8 mouse cellular contexts compared by ENCODE assay signal in genomic region chr13:95325080-95325906, GRCm38 (mm10). TPM values are rescaled to one million over a fixed set of nuclear protein-coding genes. Genes with fewer than 3 reads are reported as not detected.
DNase-seq lines count a peak whose midpoint lies in the region; ATAC-seq and TF ChIP-seq lines count a peak whose summit lies in the region.

No protein-coding gene starts in this region.

- peak overlapping the region; percentile 96 for H3ac ChIP-seq in myocyte (ENCODE audit: control insufficient read depth, insufficient read length)

- peak overlapping the region; percentile 91 for H3K27ac ChIP-seq in heart, adult 2 months
- peak overlapping the region; percentile 70 for H3K27ac ChIP-seq in liver, adult 2 months (replicated peaks; ENCODE audit: insufficient read depth, low read depth, low read length)
- peak overlapping the region; percentile 99 for H3K27ac ChIP-seq in stomach, embryonic 14.5 days (ENCODE audit: low read length)

- peak overlapping the region; percentile 85 for H3K9ac ChIP-seq in heart, adult 2 months (ENCODE audit: low read depth, low read length)
- peak overlapping the region; percentile 96 for H3K9ac ChIP-seq in liver, adult 2 months (ENCODE audit: low read depth, low read length)
- peak overlapping the region; percentile 94 for H3K9ac ChIP-seq in stomach, embryonic 14.5 days (replicated peaks; ENCODE audit: low read depth, low read length)

- peak overlapping the region; percentile 97 for H3K4me2 ChIP-seq in myocyte (ENCODE audit: low read depth)
- peak overlapping the region; percentile 93 for H3K4me2 ChIP-seq in stomach, embryonic 14.5 days (replicated peaks; ENCODE audit: low read depth, low read length)

- H3K79me2 ChIP-seq in heart, adult 2 months (replicated peaks; ENCODE audit: control insufficient read depth, insufficient read depth, low read length) = peaks cover 3% of the 10 kb centered on the region
- peaks cover 25% of the 10 kb centered on the region; the same call in 1 of the 2 replicates for H3K79me2 ChIP-seq in liver, adult 2 months (ENCODE audit: control insufficient read depth, insufficient read depth, low read length)
- H3K79me2 ChIP-seq in myocyte (ENCODE audit: control insufficient read depth, insufficient read depth) = peaks cover 51% of the 10 kb centered on the region

- peak overlapping the region; percentile 89 for H3K4me3 ChIP-seq in heart, adult 2 months
- H3K4me3 ChIP-seq in liver, adult 2 months (ENCODE audit: insufficient read depth, low read depth, low read length) = peak overlapping the region; percentile 97
- peak overlapping the region; percentile 89 for H3K4me3 ChIP-seq in myocyte
- H3K4me3 ChIP-seq in stomach, embryonic 14.5 days (ENCODE audit: low read depth, low read length) = peak overlapping the region; percentile 95

- no peaks in the 10 kb centered on the region for H3K27me3 ChIP-seq in heart, adult 2 months (ENCODE audit: control insufficient read depth, insufficient read depth, low read length)
- H3K27me3 ChIP-seq in liver, adult 2 months (ENCODE audit: control insufficient read depth, insufficient read depth, low read length) = no peaks in the 10 kb centered on the region
- no peaks in the 10 kb centered on the region for H3K27me3 ChIP-seq in myocyte (ENCODE audit: control insufficient read depth, insufficient read depth, insufficient read length)
- H3K27me3 ChIP-seq in stomach, embryonic 14.5 days (ENCODE audit: control insufficient read depth, insufficient read depth, low read length) = no peaks in the 10 kb centered on the region

- ATAC-seq in cerebellum, adult (ENCODE audit: insufficient number of reproducible peaks, low FRiP score, low TSS enrichment) = peak; percentile 56
- ATAC-seq in stomach, embryonic 14.5 days (ENCODE audit: insufficient number of reproducible peaks, insufficient read depth, low FRiP score, low read depth) = peak; percentile 61

- no peaks in the 10 kb centered on the region for H3K9me3 ChIP-seq in stomach, embryonic 14.5 days (ENCODE audit: control insufficient read depth, low read depth, low read length)

- intact Hi-C loops in heart, adult 2 months (cut with DNase I) = no loop called here

- H3K36me3 ChIP-seq in heart, adult 2 months (ENCODE audit: control insufficient read depth, insufficient read depth, low read length) = no peaks in the 10 kb centered on the region
- H3K36me3 ChIP-seq in liver, adult 2 months (ENCODE audit: control insufficient read depth, insufficient read depth, low read length) = no peaks in the 10 kb centered on the region
- H3K36me3 ChIP-seq in myocyte (ENCODE audit: control insufficient read depth, insufficient read depth) = no peaks in the 10 kb centered on the region
- no peaks in the 10 kb centered on the region for H3K36me3 ChIP-seq in stomach, embryonic 14.5 days (ENCODE audit: control insufficient read depth, insufficient read depth, low read length)

- no peak for TF ChIP-seq EP300 in heart, adult 2 months (IDR thresholded peaks at IDR 0.05; ENCODE audit: insufficient read depth, low read depth, low read length)

- DNase-seq in cerebellum, adult 8-10 months = no peak
- DNase-seq in embryo, embryonic 11 days = peak; percentile 91
- DNase-seq in heart, adult 2 months = peak; percentile 79 to 81
- DNase-seq in kidney, adult 18-20 months = peak; percentile 78
- peak; percentile 74 for DNase-seq in liver, adult 2 months (ENCODE audit: extremely low read depth, low read depth, low spot score)

- under 1% methylated on average over 63 of the region's 63 CpGs for WGBS in heart, adult 2 months
- under 1% methylated on average over 63 of the region's 63 CpGs for WGBS in liver, adult 2 months
- 1% methylated on average over 54 of the region's 63 CpGs for WGBS in stomach, embryonic 14.5 days

- TF ChIP-seq POLR2A in heart, adult 2 months (IDR thresholded peaks at IDR 0.05; ENCODE audit: insufficient read depth, low read depth, low read length) = peak; percentile 56
- 0 out of 2 replicates have a peak, but pooled peaks have one; percentile 26 for TF ChIP-seq POLR2A in liver, adult 2 months (IDR thresholded peaks at IDR 0.05; ENCODE audit: extremely low read depth, insufficient read depth, low read length)
- peak; percentile 42 for TF ChIP-seq POLR2A in myocyte (IDR thresholded peaks at IDR 0.05; ENCODE audit: insufficient read length, low read depth)

- peaks cover 4% of the 10 kb centered on the region for H3K4me1 ChIP-seq in heart, adult 2 months (ENCODE audit: control insufficient read depth, insufficient read depth, low read length)
- H3K4me1 ChIP-seq in liver, adult 2 months (ENCODE audit: control insufficient read depth, insufficient read depth, low read length) = peaks cover 5% of the 10 kb centered on the region; the same call in 1 of the 2 replicates
- H3K4me1 ChIP-seq in stomach, embryonic 14.5 days (ENCODE audit: control insufficient read depth, insufficient read depth, low read length) = peaks cover 8% of the 10 kb centered on the region; the same call in 1 of the 2 replicates

- TF ChIP-seq CTCF in heart, adult 2 months (IDR thresholded peaks at IDR 0.05) = no peak
- no peak for TF ChIP-seq CTCF in liver, adult 2 months (IDR thresholded peaks at IDR 0.05; ENCODE audit: low read depth, low read length)

TF ChIP-seq in myocyte, 11 proteins besides CTCF, POLR2A, EP300 and RAD21:
- TF ChIP-seq USF1 (IDR thresholded peaks at IDR 0.05; ENCODE audit: low read depth) (no peak), MAX (IDR thresholded peaks at IDR 0.05; ENCODE audit: low read depth) (no peak), MYOD1 (IDR thresholded peaks at IDR 0.05; ENCODE audit: control insufficient read depth in 1 of 3, insufficient read length in 2 of 3, low read depth in 2 of 3) (peak in 1 of 3 experiments; percentile 11), MYOG (IDR thresholded peaks at IDR 0.05; ENCODE audit: control insufficient read depth in 1 of 3, insufficient read depth in 1 of 3, insufficient read length in 2 of 3, low read depth in 2 of 3) (peak in 1 of 3 experiments; percentile 22), CEBPB (IDR thresholded peaks at IDR 0.05; ENCODE audit: insufficient read depth, poor library complexity, severe bottlenecking) (peak; percentile 47; the same call in 1 of the 2 replicates)

RNA-seq across cellular contexts. Expression of gene Zbed3, which starts 1.9 kb away (rescaled TPM):
- 10 to 100 TPM; 14.6 to 15.4 TPM for total RNA-seq in heart, adult 2 months (2021)
- polyA plus RNA-seq in heart, adult 2 months (2012; rRNA removed) = 21.0 and 26.6 TPM in 2 replicates
- total RNA-seq in liver, adult 2 months (2014; rRNA removed) = 1.1 and 1.9 TPM in 2 replicates
- 4.4 and 5.4 TPM in 2 replicates for polyA plus RNA-seq in liver, adult 2 months (2012; rRNA removed)
- polyA plus RNA-seq in myocyte (2012; fragmentation: generic; extraction: Trizol) = 24.6 TPM
- polyA plus RNA-seq in stomach, embryonic 14.5 days (2014; fragmentation: Nextera tagmentation; extraction: Ambion mirVana) = 60.5 and 66.9 TPM in 2 replicates

RNA-seq across cellular contexts. Expression of gene Aggf1, which starts 49.9 kb away (rescaled TPM):
- 10 to 100 TPM; 21.8 to 24.1 TPM for total RNA-seq in heart, adult 2 months (2021)
- polyA plus RNA-seq in heart, adult 2 months (2012; rRNA removed) = 9.3 and 13.9 TPM in 2 replicates
- 14.0 and 15.2 TPM in 2 replicates for total RNA-seq in liver, adult 2 months (2014; rRNA removed)
- polyA plus RNA-seq in liver, adult 2 months (2012; rRNA removed) = 9.0 and 9.1 TPM in 2 replicates
- polyA plus RNA-seq in myocyte (2012; fragmentation: generic; extraction: Trizol) = 12.3 TPM
- 32.8 and 33.3 TPM in 2 replicates for polyA plus RNA-seq in stomach, embryonic 14.5 days (2014; fragmentation: Nextera tagmentation; extraction: Ambion mirVana)
